Mouse (Mus musculus) liver, embryonic 14.5 days (tissue): ENCODE measurements around the gene Chp2.

ENCODE experiments used
- CTCF ChIP-seq: IDR thresholded peaks from 2 replicates; pipeline ENCODE4 v1.5.1; 2016; ENCODE audit warnings: antibody characterized with exemption, low read depth, control low read depth
- EP300 ChIP-seq: IDR thresholded peaks from 2 replicates; pipeline ENCODE4 v1.6.1; 2016; ENCODE audit warnings: antibody characterized with exemption, low read depth

DNA sequence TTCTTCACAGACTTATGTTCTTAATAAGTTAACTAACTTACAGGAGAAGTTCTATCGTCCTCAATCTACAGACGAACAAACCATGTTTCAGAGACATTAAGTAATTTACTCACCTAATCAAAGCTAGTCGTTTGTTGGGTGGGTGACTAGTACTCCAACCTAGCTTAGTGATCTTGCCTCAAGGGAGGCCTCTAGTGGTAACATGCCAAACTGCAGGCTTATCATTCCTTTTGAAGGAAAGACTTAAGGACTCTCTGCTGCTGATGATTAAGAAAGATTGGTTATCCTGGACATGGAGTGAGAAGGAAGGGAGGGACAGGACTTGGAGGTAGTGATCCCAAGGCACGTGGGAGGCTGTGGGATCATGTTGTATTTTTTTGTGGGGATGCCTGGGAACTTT lies 22.0 kb upstream of the Chp2 start:
- peak; percentile 80 for TF ChIP-seq CTCF
- no peak for TF ChIP-seq EP300
